Comparison of ENCODE assay signal across 17 mouse cellular contexts in genomic region chr11:108272601-108273414, GRCm38 (mm10).
DNase-seq lines count a peak whose midpoint lies in the region; ATAC-seq and TF ChIP-seq lines count a peak whose summit lies in the region.
"Had no signal": no experiment of that assay in that cellular context is flagged by ENCODE, and none has a peak within 500 bp of the region (broad histone marks: within the 10 kb centered on the region; RNA-seq: fewer than 3 reads in every experiment).

No protein-coding gene starts in this region.

- no peaks in the 10 kb centered on the region for H3K9me3 ChIP-seq in forebrain, postnatal 0 days (ENCODE audit: low read length)
- no peaks in the 10 kb centered on the region for H3K9me3 ChIP-seq in forebrain, embryonic 12.5 days
- H3K9me3 ChIP-seq: heart, embryonic 12.5 days; stomach, embryonic 15.5 days had no signal

- H3K9ac ChIP-seq in forebrain, postnatal 0 days, result no peak overlapping the region
- H3K9ac ChIP-seq in forebrain, embryonic 12.5 days, result no peak overlapping the region
- H3K9ac ChIP-seq: heart, embryonic 12.5 days; stomach, embryonic 15.5 days had no signal

- DNase-seq in forebrain, postnatal 0 days, result no peak
- peak; percentile 59 for DNase-seq in thymus, postnatal 0 days (ENCODE audit: low spot score)
- no peak for DNase-seq in thymus, adult 18-20 months
- DNase-seq in kidney, adult 8-10 months, result no peak
- DNase-seq in retina, postnatal 1 day, result no peak
- DNase-seq in adrenal gland, postnatal 4 days (ENCODE audit: low spot score in 2 of 2), result no peak
- DNase-seq: adrenal gland, postnatal 10 days; cerebellum, postnatal 10 days; gastrocnemius, postnatal 36 days; lung, adult 2 months; lung, postnatal 4 days; midbrain, embryonic 14.5 days had no signal

- 0 out of 2 replicates have a peak overlapping the region, but pooled peaks have one; percentile 31 for H3K27ac ChIP-seq in forebrain, postnatal 0 days (ENCODE audit: low read depth, low read length)
- H3K27ac ChIP-seq in forebrain, embryonic 12.5 days, result no peak overlapping the region
- H3K27ac ChIP-seq: stomach, embryonic 15.5 days had no signal

- H3K36me3 ChIP-seq in forebrain, postnatal 0 days (ENCODE audit: insufficient read depth), result no peaks in the 10 kb centered on the region
- H3K36me3 ChIP-seq in forebrain, embryonic 12.5 days (replicated peaks), result no peaks in the 10 kb centered on the region
- H3K36me3 ChIP-seq: heart, embryonic 12.5 days; stomach, embryonic 15.5 days had no signal

- H3K4me3 ChIP-seq in forebrain, postnatal 0 days (ENCODE audit: low read depth, low read length), result no peak overlapping the region
- H3K4me3 ChIP-seq in forebrain, embryonic 12.5 days (replicated peaks), result no peak overlapping the region
- H3K4me3 ChIP-seq: heart, embryonic 12.5 days; stomach, embryonic 15.5 days had no signal

- no peaks in the 10 kb centered on the region for H3K27me3 ChIP-seq in forebrain, postnatal 0 days (ENCODE audit: insufficient read depth, low read length)
- peaks cover 21% of the 10 kb centered on the region for H3K27me3 ChIP-seq in forebrain, embryonic 12.5 days
- H3K27me3 ChIP-seq: heart, embryonic 12.5 days; stomach, embryonic 15.5 days had no signal

- TF ChIP-seq CTCF in forebrain, postnatal 0 days (IDR thresholded peaks at IDR 0.05; ENCODE audit: low read depth), result no peak

- ATAC-seq in forebrain, postnatal 0 days, result peak; percentile 29
- ATAC-seq in forebrain, embryonic 12.5 days (ENCODE audit: low FRiP score), result no peak
- ATAC-seq in monocyte, adult 5-6 weeks (replicated peaks; ENCODE audit: insufficient number of reproducible peaks, low FRiP score, low TSS enrichment, poor library complexity, severe bottlenecking), result peak; percentile 41
- ATAC-seq: forebrain, embryonic 16.5 days had no signal

- no peak overlapping the region for H3K4me2 ChIP-seq in forebrain, postnatal 0 days (ENCODE audit: low read depth)
- no peak overlapping the region for H3K4me2 ChIP-seq in forebrain, embryonic 12.5 days
- H3K4me2 ChIP-seq: heart, embryonic 12.5 days; stomach, embryonic 15.5 days had no signal

- 76% methylated on average over 16 of the region's 16 CpGs for WGBS in forebrain, postnatal 0 days
- WGBS in forebrain, embryonic 12.5 days, result 84% methylated on average over 16 of the region's 16 CpGs

- peaks cover 17% of the 10 kb centered on the region; the same call in 1 of the 2 replicates for H3K4me1 ChIP-seq in forebrain, postnatal 0 days (ENCODE audit: insufficient read depth)
- H3K4me1 ChIP-seq in forebrain, embryonic 12.5 days, result peaks cover 37% of the 10 kb centered on the region
